Mouse (Mus musculus): ENCODE measurements at regions not wholly inside any gene's neighbourhood (a gene's known extent, or its start where the extent isn't known, plus 50 kb on each side); places are given as distances from the start of the nearest gene placed in this dataset.

GRCm38 (mm10) chr11:79881812-79882211 is 80.4 kb downstream of the Utp6 start:
- DNase-seq (ENCODE audit: low spot score in 2 of 2): no peak

- DNase-seq (ENCODE audit: low spot score in 2 of 2): no peak
Observed at GRCm38 (mm10) chr11:79878091-79878490, 84.1 kb downstream of the Utp6 start.

DNA sequence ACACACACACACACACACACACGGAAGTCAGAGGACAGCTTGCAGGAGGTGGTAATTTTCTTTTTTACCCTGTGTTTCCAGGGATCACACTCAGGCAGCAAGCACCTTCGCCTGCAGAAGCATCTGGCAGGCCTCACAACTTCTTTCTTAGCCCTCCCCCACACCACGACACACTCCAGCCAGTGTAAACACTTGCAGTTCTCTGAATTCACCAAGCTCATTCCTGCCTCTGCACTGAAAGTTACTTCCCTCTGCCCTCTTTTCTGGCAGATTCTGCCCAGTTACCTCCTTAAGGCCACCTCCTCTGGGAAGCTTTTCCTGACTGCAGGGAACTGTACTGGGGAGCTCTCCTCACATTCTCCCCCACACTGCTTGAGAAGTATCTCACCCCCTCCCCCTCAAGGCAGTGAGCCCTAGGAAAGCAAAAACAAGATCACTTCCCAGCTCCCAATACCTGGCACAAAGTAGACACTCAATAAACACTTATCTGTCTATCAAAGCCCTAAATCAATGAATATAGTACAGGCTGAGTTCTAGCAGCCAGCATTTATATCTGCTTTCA is 84.9 kb downstream of the Utp6 start:
- no peak for DNase-seq (ENCODE audit: low spot score in 2 of 2)

GRCm38 (mm10) chr11:79871783-79872628 is 90.2 kb downstream of the Utp6 start:
- DNase-seq (ENCODE audit: low spot score in 2 of 2): no peak

- no peak for DNase-seq (ENCODE audit: low spot score in 2 of 2)
Observed at GRCm38 (mm10) chr11:79870189-79870588, 92.0 kb downstream of the Utp6 start.

GRCm38 (mm10) chr11:79869009-79869408 is 93.2 kb downstream of the Utp6 start:
- no peak for DNase-seq (ENCODE audit: low spot score in 2 of 2)

- DNase-seq (ENCODE audit: low spot score in 2 of 2): no peak
Observed at GRCm38 (mm10) chr11:79864836-79865235, 97.4 kb downstream of the Utp6 start.

DNA sequence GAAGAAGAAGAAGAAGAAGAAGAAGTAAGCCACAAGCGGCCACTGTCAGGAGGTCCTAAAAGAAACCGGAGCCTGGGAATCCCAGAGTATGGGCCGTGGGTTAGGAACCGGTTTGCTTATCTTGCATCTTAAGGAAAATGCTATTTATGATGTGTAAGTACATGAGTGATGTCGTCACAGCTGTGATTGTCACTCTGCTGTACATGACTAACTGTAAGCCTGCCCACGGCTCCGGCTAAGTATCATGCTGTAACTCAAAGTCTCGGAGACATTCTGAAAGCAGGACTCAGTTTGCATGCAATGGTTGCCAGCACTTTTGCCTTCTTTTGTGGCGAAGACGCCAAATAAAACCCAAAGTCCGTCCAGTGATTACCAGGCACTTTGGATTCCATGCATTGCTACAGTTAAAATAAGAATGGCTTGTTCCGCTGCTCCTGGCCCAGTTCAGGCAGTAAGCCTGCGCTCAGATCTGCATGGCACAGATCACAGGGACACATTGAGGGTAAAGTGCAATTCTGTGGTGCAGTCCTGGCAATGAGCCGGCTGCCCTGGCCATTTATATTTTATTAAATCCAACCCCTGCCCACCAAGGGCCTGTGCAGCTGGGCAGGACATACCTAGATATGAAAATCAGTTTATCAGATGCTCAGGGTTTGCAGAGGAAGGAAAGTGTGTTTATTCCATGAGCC is 98.6 kb downstream of the Utp6 start:
- no peak for DNase-seq (ENCODE audit: low spot score in 2 of 2)

GRCm38 (mm10) chr11:79860611-79861067 is 101.6 kb downstream of the Utp6 start:
- DNase-seq (ENCODE audit: low spot score in 2 of 2): no peak

DNA sequence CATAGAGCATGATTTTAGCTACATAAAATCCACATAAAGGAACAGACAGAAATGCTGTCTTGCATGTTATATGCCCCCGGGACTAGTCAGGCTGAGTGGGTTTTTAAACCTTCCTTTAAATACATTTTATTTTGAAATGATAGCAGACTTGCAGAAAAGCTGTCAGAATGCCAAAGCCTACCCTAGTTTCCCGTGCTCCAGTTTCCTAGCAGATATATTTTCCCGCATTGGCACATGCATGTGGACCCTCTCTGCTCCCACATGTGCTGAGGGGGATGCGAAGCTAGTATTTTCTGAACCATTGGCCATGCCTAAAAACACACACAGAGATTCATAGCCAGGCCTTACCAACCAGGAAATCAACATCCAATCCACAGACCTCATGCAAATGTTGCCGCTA is 105.8 kb downstream of the Utp6 start:
- no peak for DNase-seq (ENCODE audit: low spot score in 2 of 2)

DNA sequence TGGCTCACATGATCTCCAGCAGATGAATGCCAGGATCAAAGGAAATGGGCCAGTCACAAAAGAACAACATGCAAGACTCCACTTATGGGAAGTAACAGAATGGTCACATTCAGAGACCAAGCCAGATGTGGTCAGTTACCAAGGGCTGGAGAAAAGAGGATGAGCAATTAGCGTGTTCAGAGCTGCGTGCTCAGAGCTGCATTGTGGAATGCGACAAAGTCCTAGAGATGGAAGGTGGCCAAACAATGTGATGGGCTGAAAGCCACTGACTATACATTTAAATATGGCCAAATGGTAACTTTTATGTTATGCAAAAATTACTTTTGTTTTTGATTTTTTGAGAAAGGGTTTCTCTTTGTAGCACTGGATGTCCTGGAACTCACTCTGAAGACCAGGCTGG is 112.6 kb downstream of the Utp6 start:
- no peak for DNase-seq (ENCODE audit: low spot score in 2 of 2)

DNA sequence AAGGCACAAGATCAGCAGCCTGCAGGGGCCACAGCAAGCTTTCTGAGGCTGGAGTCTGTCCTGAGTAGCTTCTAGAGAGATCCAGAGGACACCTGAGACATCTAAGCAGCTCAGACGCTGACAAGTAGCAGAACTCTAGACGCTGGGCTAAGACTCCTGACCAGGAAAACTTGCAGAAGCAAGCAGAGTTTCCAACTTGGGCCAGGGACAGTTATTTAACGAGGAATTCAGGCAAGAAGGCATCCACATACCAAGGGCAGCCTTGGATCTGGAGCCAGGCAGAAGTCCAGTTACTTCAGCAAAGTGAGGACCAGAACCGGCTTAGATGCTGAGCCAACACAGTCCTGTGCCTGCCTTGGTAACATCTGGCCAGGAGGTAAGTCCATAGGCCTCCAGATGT is 117.8 kb downstream of the Utp6 start:
- no peak for DNase-seq (ENCODE audit: low spot score in 2 of 2)

DNA sequence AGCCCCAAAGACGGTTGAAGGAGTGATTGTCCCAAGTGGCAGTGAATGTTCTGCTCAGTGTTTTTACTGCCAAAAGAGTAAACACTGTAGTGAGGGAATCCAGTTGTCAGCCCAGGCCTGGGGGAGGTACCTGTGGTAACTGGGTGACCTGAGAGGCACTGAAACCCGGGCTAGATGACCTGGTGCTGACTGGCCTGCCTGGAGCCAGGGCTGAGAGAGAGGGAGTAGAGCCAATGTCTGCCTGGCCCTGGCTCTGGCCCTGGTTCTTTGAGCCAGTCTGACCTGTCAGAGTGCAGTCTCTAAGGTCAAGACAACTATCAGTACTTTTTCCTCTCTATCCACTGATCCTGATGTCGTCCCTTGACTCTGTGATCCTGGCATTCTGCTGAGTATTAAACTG is 119.2 kb downstream of the Utp6 start:
- DNase-seq (ENCODE audit: low spot score in 2 of 2): no peak

DNA sequence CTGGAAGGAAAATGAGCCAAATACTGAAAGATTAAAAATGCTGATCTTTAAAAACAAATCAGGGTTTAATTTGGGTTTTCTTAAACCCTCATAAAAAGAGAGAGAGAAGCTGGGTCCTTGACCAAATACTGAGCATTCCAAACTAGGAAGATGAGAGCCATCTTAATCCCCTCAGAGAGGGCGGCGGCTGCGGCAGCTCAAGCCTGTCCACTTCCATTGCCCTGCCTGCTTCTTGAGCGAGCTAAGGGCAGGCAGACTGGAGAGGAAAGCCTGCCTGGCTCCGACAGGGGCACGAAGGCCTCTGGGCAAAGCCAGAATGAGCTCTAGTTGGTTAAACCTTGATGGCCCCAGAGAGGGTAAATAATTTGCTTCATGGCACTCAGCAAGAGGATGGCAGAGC is 122.2 kb downstream of the Utp6 start:
- no peak for DNase-seq (ENCODE audit: low spot score in 2 of 2)

DNA sequence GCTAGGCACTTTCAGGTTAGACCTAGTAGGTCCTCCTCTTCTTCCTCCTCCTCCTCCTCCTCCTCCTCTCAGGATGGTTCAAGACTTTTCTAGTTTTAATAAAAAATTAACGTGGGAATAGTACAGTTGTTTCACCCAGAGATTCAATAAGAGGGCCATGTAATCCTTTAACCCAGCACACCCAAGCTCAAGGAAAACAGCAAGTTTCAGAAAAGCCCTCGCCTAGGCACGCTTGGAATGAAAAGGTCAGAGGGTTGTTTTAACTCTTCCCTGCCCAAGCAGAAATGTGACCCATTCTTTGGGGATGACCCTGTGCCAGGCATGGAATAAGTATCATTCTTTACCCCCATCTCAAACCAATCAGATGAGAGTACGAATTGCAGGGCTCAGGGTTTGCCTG is 124.1 kb downstream of the Utp6 start:
- no peak for DNase-seq (ENCODE audit: low spot score in 2 of 2)

DNA sequence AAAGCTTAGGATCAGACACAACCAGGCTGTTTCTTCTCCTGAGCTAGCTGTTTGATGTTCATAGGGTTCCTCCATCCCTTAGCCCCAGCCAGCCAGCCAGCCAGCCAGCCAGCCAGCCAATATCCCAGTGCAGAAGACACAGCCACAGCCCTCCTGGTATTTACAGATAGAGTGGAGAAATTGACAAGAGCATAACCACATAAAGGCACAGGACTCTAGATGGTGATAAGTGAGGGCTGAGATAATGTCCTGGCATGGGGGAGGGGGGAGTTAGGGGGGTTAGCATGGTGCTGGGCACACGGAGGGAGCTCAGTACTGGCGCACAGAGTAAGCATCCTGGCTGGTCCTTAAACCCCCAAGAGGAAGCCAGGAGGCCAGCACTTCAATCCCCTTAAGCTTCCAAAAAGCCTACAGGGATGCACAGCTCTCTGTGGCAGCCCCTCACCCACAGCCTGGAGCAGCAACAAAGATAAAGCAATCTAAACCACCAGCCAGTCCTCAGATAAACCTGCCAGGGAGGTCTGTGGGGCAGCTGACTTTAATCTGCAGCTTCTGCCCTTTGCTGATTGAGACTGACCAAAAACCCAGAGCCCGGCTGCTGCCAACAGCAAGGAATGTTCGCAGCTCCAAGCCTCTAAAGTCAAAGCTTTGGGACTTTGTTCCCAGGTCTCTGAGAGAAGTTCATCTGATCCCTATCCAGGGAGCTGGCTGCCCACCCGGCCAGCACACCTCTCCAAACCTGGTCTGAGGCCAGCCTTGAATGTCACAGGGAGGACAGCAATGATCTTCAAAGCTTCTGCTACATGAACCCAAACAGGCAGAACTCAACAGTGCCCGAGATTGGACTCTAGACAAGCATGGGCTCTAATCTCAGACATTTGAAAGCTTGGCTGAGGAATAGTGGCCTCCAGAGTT is 124.9 kb downstream of the Utp6 start:
- DNase-seq (ENCODE audit: low spot score in 2 of 2): no peak

GRCm38 (mm10) chr11:79835873-79836272 is 126.3 kb downstream of the Utp6 start:
- no peak for DNase-seq (ENCODE audit: low spot score in 2 of 2)

- DNase-seq (ENCODE audit: low spot score in 2 of 2): no peak
Observed at GRCm38 (mm10) chr11:79833817-79834216, 128.4 kb downstream of the Utp6 start.

DNA sequence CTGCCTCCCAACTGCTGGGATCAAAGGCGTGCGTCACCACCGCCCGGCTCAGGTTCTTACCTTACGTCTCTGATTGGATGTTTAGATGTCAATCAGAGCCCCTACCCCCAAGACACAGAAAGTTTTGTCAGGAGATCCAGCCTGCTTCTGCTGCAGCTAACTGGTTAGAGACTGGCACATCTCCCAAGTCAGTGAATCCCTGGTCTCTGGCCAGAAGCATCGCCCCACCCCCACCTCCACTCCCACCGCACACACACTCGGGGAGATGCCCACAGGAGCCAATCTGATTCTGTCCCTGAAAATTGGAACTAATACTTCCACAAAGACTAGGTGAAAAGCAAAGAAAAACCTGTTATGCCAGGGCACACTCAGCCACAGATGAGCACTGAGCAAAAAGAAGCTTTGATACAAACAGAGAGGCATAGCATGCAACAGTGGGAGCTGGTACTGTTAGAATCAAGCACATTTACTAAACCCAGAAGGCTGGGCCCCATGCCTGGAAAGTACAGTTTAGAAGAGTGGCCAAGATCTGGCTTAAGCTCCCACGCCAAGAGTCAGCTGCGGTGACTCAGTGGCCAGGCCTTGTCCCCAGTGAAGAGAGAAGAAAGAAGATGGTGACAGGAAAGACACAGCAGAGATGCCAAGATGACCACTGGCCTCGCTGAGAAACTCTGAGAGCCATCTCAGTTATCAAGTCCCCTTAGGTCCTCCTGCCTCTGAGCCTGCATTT is 130.4 kb downstream of the Utp6 start:
- no peak for DNase-seq (ENCODE audit: low spot score in 2 of 2)

GRCm38 (mm10) chr11:79830567-79831055 is 131.6 kb downstream of the Utp6 start:
- no peak for DNase-seq (ENCODE audit: low spot score in 2 of 2)

DNA sequence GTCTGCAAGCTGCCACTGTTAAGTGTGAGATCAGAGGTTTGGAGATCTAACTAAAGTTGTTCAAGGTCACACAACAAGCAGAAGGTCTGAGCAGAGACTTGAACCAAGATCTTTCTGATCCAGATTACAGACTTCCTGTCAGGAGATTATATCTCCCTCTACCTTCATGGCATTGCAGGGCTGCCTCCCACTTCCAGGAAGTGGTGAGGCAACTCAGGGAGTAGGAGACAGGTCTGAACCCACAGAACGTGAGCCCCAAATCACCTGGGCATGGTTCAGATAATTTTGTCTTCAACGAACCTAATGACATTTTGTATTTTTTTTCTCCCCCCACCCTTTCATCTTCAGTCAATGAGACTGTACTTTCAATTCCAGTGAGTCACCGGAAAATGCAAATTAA is 135.2 kb downstream of the Utp6 start:
- no peak for DNase-seq (ENCODE audit: low spot score in 2 of 2)
